Mouse (Mus musculus): ENCODE measurements around the gene Hnrnpk. TPM values are rescaled to one million over a fixed set of nuclear protein-coding genes. Genes with fewer than 3 reads are reported as not detected.

Gene Hnrnpk
- polyA plus RNA-seq, 1 experiment from 2014 or later = 1,359 TPM

DNA sequence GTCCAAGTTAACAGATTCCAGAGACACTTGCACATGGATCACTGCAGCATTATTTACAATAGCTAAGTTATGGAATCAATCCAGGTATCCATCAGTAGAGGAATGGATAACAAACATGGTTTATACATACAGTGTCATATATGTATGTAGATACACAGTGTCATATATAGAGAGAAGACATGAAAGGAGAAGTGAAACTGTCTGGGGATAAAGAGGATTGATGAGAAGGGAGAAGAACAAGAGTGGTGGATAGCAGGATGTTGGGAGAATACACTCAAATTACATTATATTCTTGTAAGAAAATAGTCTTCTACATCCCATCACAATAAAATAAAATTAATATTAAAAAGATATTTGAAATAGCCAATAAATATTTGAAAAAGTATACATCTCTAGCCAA lies 50.1 kb downstream of the Hnrnpk start:
- Histone ChIP-seq H3K4me1 (peaks cover 1% of the 10 kb centered on the region; the same call in 1 of the 2 replicates), H3K9ac (no peak overlapping the region), H3K27ac (no peak overlapping the region), H3K4me2 (no peak overlapping the region), H3K4me3 (no peak overlapping the region), H3K36me3 (replicated peaks) (no peaks in the 10 kb centered on the region), H3K9me3 (no peaks in the 10 kb centered on the region), H3K27me3 (replicated peaks) (no peaks in the 10 kb centered on the region)
- no peak for ATAC-seq (replicated peaks)

GRCm38 (mm10) chr13:58350606-58351005 lies 52.5 kb downstream of the Hnrnpk start:
- Histone ChIP-seq H3K27me3 (replicated peaks) (no peaks in the 10 kb centered on the region), H3K4me1 (no peaks in the 10 kb centered on the region), H3K4me2 (no peak overlapping the region), H3K36me3 (replicated peaks) (no peaks in the 10 kb centered on the region), H3K9me3 (no peaks in the 10 kb centered on the region), H3K27ac (no peak overlapping the region), H3K9ac (no peak overlapping the region), H3K4me3 (no peak overlapping the region)
- no peak for ATAC-seq (replicated peaks)
- 75% methylated on average over 4 of the region's 4 CpGs for WGBS

- Histone ChIP-seq H3K4me3 (no peak overlapping the region), H3K4me1 (no peaks in the 10 kb centered on the region), H3K36me3 (replicated peaks) (no peaks in the 10 kb centered on the region), H3K27me3 (replicated peaks) (no peaks in the 10 kb centered on the region), H3K9me3 (no peaks in the 10 kb centered on the region), H3K27ac (no peak overlapping the region), H3K4me2 (no peak overlapping the region), H3K9ac (no peak overlapping the region)
- WGBS = 79% methylated on average over 9 of the region's 9 CpGs
- no peak for ATAC-seq (replicated peaks)
Measured at GRCm38 (mm10) chr13:58344505-58344904, 58.6 kb downstream of the Hnrnpk start.

MicroRNA genes within 50 kb of the gene (microRNA counts, 519-probe panel; counts per million panel counts)
- microRNA mmu-miR-7a = 3,807 counts per million, percentile 85 among the panel's probes with 10 or more counts

Small RNA genes lying within 50 kb of the gene (microRNA-seq; reads per million reads assigned to microRNA genes)
- gene Mir7-1 = 741 reads per million, percentile 78 among the genes with 10 or more reads in this experiment

Other genes with a start within 250 kb of the Hnrnpk start
- gene Idnk, start 245.7 kb downstream of the Hnrnpk start, polyA plus RNA-seq (2015; fragmentation: Nextera tagmentation; extraction: Ambion mirVana) = 60.4 and 60.8 TPM in 2 replicates
- gene Ubqln1, start 187.7 kb downstream of the Hnrnpk start, polyA plus RNA-seq (2015; fragmentation: Nextera tagmentation; extraction: Ambion mirVana) = 139 and 146 TPM in 2 replicates
- gene Gkap1, start 127.6 kb downstream of the Hnrnpk start, polyA plus RNA-seq (2015; fragmentation: Nextera tagmentation; extraction: Ambion mirVana) = 30.7 and 32.6 TPM in 2 replicates
- 1.8 and 1.9 TPM in 2 replicates for gene Kif27, start 44.2 kb downstream of the Hnrnpk start, polyA plus RNA-seq (2015; fragmentation: Nextera tagmentation; extraction: Ambion mirVana)
- 20.6 and 22.6 TPM in 2 replicates for gene 2210016F16Rik, start 18.1 kb downstream of the Hnrnpk start, polyA plus RNA-seq (2015; fragmentation: Nextera tagmentation; extraction: Ambion mirVana)
- 20.8 and 22.2 TPM in 2 replicates for gene Rmi1, start 1.1 kb downstream of the Hnrnpk start, polyA plus RNA-seq (2015; fragmentation: Nextera tagmentation; extraction: Ambion mirVana)
- 0.04 and 0.05 TPM in 2 replicates for gene Slc28a3, start 207.5 kb upstream of the Hnrnpk start, polyA plus RNA-seq (2015; fragmentation: Nextera tagmentation; extraction: Ambion mirVana)

Measured in midbrain, embryonic 15.5 days (tissue).